Mouse (Mus musculus) liver (tissue): Measurements from ENCODE around the gene B130006D01Rik.

Source experiments
- DNase-seq: peaks from one replicate; pipeline ENCODE4 v3.0.0-alpha.2; 2020; ENCODE audit warnings: mixed read lengths

B130006D01Rik gene

GRCm38 (mm10) chr11:95773264-95773663, 49.9 kb downstream of the B130006D01Rik start:
- no peak for DNase-seq
